In the genomic region with DNA sequence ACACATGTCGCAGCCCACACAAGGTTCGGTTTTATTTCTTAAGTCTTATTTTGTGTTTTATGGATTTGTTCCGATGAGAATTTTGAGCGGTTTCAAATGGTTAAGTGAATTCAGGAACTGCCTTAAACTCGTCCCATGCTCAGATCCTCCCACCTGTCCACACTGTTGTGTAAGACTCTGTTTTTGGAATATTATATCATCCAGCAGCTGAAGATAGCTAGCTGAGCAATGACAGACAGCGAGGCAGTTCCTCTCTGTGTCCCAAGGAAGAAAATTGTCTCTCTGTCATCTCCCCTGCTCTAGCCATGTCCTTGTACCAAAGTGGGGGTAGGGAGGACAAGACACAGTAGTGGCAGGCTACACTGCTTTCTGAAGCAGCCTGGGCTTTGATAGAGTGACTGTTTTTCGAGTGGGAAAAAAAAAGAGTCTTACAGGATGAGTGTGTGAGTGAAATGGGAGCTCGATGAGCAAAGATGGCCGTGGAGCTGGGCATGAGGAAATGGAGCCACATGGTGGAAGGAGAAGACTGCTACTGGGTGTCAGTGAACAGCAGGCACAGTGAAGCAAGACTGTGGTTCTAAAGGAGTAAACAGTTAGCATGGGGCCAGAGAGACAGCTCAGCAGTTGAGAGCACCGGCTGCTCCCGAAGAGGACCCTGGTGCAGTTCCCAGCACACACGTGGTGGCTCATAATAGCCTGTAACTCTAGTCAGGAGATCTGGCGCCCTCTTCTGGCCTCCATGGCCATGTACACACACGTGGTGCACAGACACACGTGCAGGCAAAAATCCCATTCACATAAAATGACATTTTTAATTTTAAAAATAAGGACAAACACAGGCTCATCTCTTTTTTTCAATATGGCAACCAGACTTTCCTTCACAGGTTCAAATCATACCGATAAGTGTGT, we compare ENCODE assay signal across 12 mouse cellular contexts. TPM values are rescaled to one million over a fixed set of nuclear protein-coding genes. Genes with fewer than 3 reads are reported as not detected.
DNase-seq lines count a peak whose midpoint lies in the region; ATAC-seq and TF ChIP-seq lines count a peak whose summit lies in the region.
"Had no signal": no experiment of that assay in that cellular context is flagged by ENCODE, and none has a peak within 500 bp of the region (broad histone marks: within the 10 kb centered on the region; RNA-seq: fewer than 3 reads in every experiment).

No protein-coding gene starts in this region.

- ATAC-seq in heart, embryonic 12.5 days (ENCODE audit: insufficient number of reproducible peaks, low FRiP score): no peak
- ATAC-seq in megakaryocyte, adult 5-6 weeks (ENCODE audit: poor library complexity, severe bottlenecking): no peak

- H3K27me3 ChIP-seq in heart, adult 2 months (ENCODE audit: control insufficient read depth, insufficient read depth, low read length): no peaks in the 10 kb centered on the region
- no peaks in the 10 kb centered on the region for H3K27me3 ChIP-seq in heart, embryonic 12.5 days (replicated peaks)
- no peaks in the 10 kb centered on the region for H3K27me3 ChIP-seq in megakaryocyte, embryonic 14.5 days (replicated peaks)
- no peaks in the 10 kb centered on the region for H3K27me3 ChIP-seq in small intestine, adult 2 months (ENCODE audit: control insufficient read depth, insufficient read depth, low read length)
- H3K27me3 ChIP-seq: forebrain, embryonic 12.5 days; liver, embryonic 13.5 days had no signal

- H3K9ac ChIP-seq in heart, adult 2 months (ENCODE audit: low read depth, low read length): no peak overlapping the region
- H3K9ac ChIP-seq in heart, embryonic 12.5 days: no peak overlapping the region
- H3K9ac ChIP-seq: forebrain, embryonic 12.5 days; liver, embryonic 13.5 days had no signal

- no peaks in the 10 kb centered on the region for H3K79me2 ChIP-seq in heart, adult 2 months (replicated peaks; ENCODE audit: control insufficient read depth, insufficient read depth, low read length)

- H3K27ac ChIP-seq in heart, adult 2 months: no peak overlapping the region
- no peak overlapping the region for H3K27ac ChIP-seq in heart, embryonic 12.5 days (ENCODE audit: poor library complexity, severe bottlenecking)
- H3K27ac ChIP-seq in cortical plate, adult 2 months (ENCODE audit: insufficient read depth, low read length): peak overlapping the region; percentile 75
- no peak overlapping the region for H3K27ac ChIP-seq in small intestine, adult 2 months (ENCODE audit: insufficient read depth, low read depth, low read length)
- H3K27ac ChIP-seq: forebrain, embryonic 12.5 days; liver, embryonic 13.5 days had no signal

- peaks cover 5% of the 10 kb centered on the region; the same call in 1 of the 2 replicates for H3K9me3 ChIP-seq in heart, embryonic 12.5 days (replicated peaks)
- H3K9me3 ChIP-seq in megakaryocyte, embryonic 14.5 days: peaks cover 11% of the 10 kb centered on the region

- WGBS in heart, adult 2 months: 75% methylated on average over 16 of the region's 16 CpGs
- whole genome bisulfite sequencing in heart, embryonic 12.5 days: 87% methylated on average over 16 of the region's 16 CpGs
- WGBS in small intestine, adult 2 months: 92% methylated on average over 16 of the region's 16 CpGs

- intact Hi-C loops in heart, adult 2 months (cut with DNase I): no loop called here

- no peak for TF ChIP-seq EP300 in heart, adult 2 months (IDR thresholded peaks at IDR 0.05; ENCODE audit: insufficient read depth, low read depth, low read length)

- no peak overlapping the region for H3K4me3 ChIP-seq in heart, adult 2 months
- H3K4me3 ChIP-seq in heart, embryonic 12.5 days: no peak overlapping the region
- H3K4me3 ChIP-seq in megakaryocyte, embryonic 14.5 days (replicated peaks): peak overlapping the region; percentile 80
- no peak overlapping the region for H3K4me3 ChIP-seq in cortical plate, adult 2 months (ENCODE audit: insufficient read depth, low read length)
- H3K4me3 ChIP-seq in small intestine, adult 2 months (ENCODE audit: low read depth, low read length): no peak overlapping the region
- H3K4me3 ChIP-seq: forebrain, embryonic 12.5 days; liver, embryonic 13.5 days had no signal

- H3K4me1 ChIP-seq in heart, adult 2 months (ENCODE audit: control insufficient read depth, insufficient read depth, low read length): peaks cover 1% of the 10 kb centered on the region; the same call in 1 of the 2 replicates
- H3K4me1 ChIP-seq in heart, embryonic 12.5 days (replicated peaks): peaks cover 7% of the 10 kb centered on the region; the same call in 1 of the 2 replicates
- H3K4me1 ChIP-seq in megakaryocyte, embryonic 14.5 days: peaks cover 95% of the 10 kb centered on the region
- H3K4me1 ChIP-seq in cortical plate, adult 2 months (ENCODE audit: control insufficient read depth, insufficient read depth, low read length): peaks cover 3% of the 10 kb centered on the region; the same call in 1 of the 2 replicates
- peaks cover 4% of the 10 kb centered on the region; the same call in 1 of the 2 replicates for H3K4me1 ChIP-seq in small intestine, adult 2 months (ENCODE audit: control insufficient read depth, insufficient read depth, insufficient read length, low read length)

- no peaks in the 10 kb centered on the region; the same call in 1 of the 2 replicates for H3K36me3 ChIP-seq in heart, adult 2 months (ENCODE audit: control insufficient read depth, insufficient read depth, low read length)
- no peaks in the 10 kb centered on the region for H3K36me3 ChIP-seq in heart, embryonic 12.5 days
- H3K36me3 ChIP-seq in megakaryocyte, embryonic 14.5 days (replicated peaks; ENCODE audit: low read length): peaks cover 90% of the 10 kb centered on the region
- peaks cover 23% of the 10 kb centered on the region for H3K36me3 ChIP-seq in small intestine, adult 2 months (ENCODE audit: control insufficient read depth, insufficient read depth, low read length)
- H3K36me3 ChIP-seq: forebrain, embryonic 12.5 days had no signal

- H3K4me2 ChIP-seq in heart, embryonic 12.5 days: no peak overlapping the region
- H3K4me2 ChIP-seq: forebrain, embryonic 12.5 days; liver, embryonic 13.5 days had no signal

- no peak for TF ChIP-seq POLR2A in heart, adult 2 months (IDR thresholded peaks at IDR 0.05; ENCODE audit: insufficient read depth, low read depth, low read length)
- TF ChIP-seq POLR2A in cortical plate, adult 2 months (IDR thresholded peaks at IDR 0.05; ENCODE audit: extremely low read depth, insufficient read depth, low read length): peak; percentile 42; the same call in 1 of the 2 replicates
- no peak for TF ChIP-seq POLR2A in small intestine, adult 2 months (IDR thresholded peaks at IDR 0.05; ENCODE audit: low read depth, low read length)

- TF ChIP-seq CTCF in heart, adult 2 months (IDR thresholded peaks at IDR 0.05): 0 out of 2 replicates have a peak, but pooled peaks have one; percentile 12
- no peak for TF ChIP-seq CTCF in cortical plate, adult 2 months (IDR thresholded peaks at IDR 0.05; ENCODE audit: extremely low read depth, insufficient read depth, low read length)
- peak; percentile 26; the same call in 1 of the 2 replicates for TF ChIP-seq CTCF in small intestine, adult 2 months (IDR thresholded peaks at IDR 0.05; ENCODE audit: extremely low read depth, insufficient read length, insufficient replicate concordance, low read depth, low read length)

- DNase-seq in heart, adult 2 months: no peak
- no peak for DNase-seq in adrenal gland, postnatal 14 days
- no peak for DNase-seq in adipocyte (ENCODE audit: low spot score)
- DNase-seq: kidney, adult 9 months; liver, embryonic 13.5 days; thymus, postnatal 14 days had no signal

RNA-seq across cellular contexts. Expression of gene Taok3, which starts 27.5 kb away (rescaled TPM):
- 1 to 10 TPM; 6.2 to 7.8 TPM for total RNA-seq in heart, adult 2 months (2021)
- 3.1 and 4.7 TPM in 2 replicates for polyA plus RNA-seq in heart, adult 2 months (2012; rRNA removed)
- polyA plus RNA-seq in heart, embryonic 12.5 days (2016; fragmentation: Nextera tagmentation; extraction: Ambion mirVana): 11.6 and 13.3 TPM in 2 replicates
- polyA plus RNA-seq in megakaryocyte, embryonic 14.5 days (2012; ENCODE audit: insufficient read depth, low replicate concordance): 75.0 and 157 TPM in 2 replicates
- total RNA-seq in megakaryocyte, adult 5-6 weeks (2015): 73.8 and 80.2 TPM in 2 replicates
- 57.5 and 72.8 TPM in 2 replicates for total RNA-seq in megakaryocyte, adult 5-6 weeks (2017)
- polyA plus RNA-seq in cortical plate, adult 2 months (2012; rRNA removed): 40.6 and 45.7 TPM in 2 replicates
- polyA plus RNA-seq in small intestine, adult 2 months (2012; rRNA removed): 10.7 and 32.0 TPM in 2 replicates
- total RNA-seq in adrenal gland, postnatal 14 days (2021): 29.8 and 35.4 TPM in 2 replicates

RNA-seq across cellular contexts. Expression of gene Suds3, which starts 31.5 kb away (rescaled TPM):
- 100 to 1,000 TPM in 1 of 2 experiments, 10 to 100 TPM in 1; 76.8 to 112 TPM for total RNA-seq in heart, adult 2 months (2021)
- 44.7 and 55.9 TPM in 2 replicates for polyA plus RNA-seq in heart, adult 2 months (2012; rRNA removed)
- 74.4 and 75.2 TPM in 2 replicates for polyA plus RNA-seq in heart, embryonic 12.5 days (2016; fragmentation: Nextera tagmentation; extraction: Ambion mirVana)
- 37.1 and 38.0 TPM in 2 replicates for polyA plus RNA-seq in megakaryocyte, embryonic 14.5 days (2012; ENCODE audit: insufficient read depth, low replicate concordance)
- 18.0 and 18.8 TPM in 2 replicates for total RNA-seq in megakaryocyte, adult 5-6 weeks (2015)
- 93.5 and 102 TPM in 2 replicates for total RNA-seq in megakaryocyte, adult 5-6 weeks (2017)
- polyA plus RNA-seq in cortical plate, adult 2 months (2012; rRNA removed): 110 and 129 TPM in 2 replicates
- polyA plus RNA-seq in small intestine, adult 2 months (2012; rRNA removed): 51.1 and 114 TPM in 2 replicates
- total RNA-seq in adrenal gland, postnatal 14 days (2021): 88.4 and 109 TPM in 2 replicates
